Mouse (Mus musculus) lung, postnatal 0 days (tissue): ENCODE measurements around the gene Smim12.

ENCODE experiments used
- CTCF ChIP-seq: IDR thresholded peaks from 2 replicates; pipeline ENCODE4 v1.5.1; 2016; ENCODE audit warnings: antibody characterized with exemption, mild to moderate bottlenecking
- EP300 ChIP-seq: IDR thresholded peaks from 2 replicates; pipeline ENCODE4 v1.6.1; 2016; ENCODE audit warnings: antibody characterized with exemption, mild to moderate bottlenecking, control low read depth

DNA sequence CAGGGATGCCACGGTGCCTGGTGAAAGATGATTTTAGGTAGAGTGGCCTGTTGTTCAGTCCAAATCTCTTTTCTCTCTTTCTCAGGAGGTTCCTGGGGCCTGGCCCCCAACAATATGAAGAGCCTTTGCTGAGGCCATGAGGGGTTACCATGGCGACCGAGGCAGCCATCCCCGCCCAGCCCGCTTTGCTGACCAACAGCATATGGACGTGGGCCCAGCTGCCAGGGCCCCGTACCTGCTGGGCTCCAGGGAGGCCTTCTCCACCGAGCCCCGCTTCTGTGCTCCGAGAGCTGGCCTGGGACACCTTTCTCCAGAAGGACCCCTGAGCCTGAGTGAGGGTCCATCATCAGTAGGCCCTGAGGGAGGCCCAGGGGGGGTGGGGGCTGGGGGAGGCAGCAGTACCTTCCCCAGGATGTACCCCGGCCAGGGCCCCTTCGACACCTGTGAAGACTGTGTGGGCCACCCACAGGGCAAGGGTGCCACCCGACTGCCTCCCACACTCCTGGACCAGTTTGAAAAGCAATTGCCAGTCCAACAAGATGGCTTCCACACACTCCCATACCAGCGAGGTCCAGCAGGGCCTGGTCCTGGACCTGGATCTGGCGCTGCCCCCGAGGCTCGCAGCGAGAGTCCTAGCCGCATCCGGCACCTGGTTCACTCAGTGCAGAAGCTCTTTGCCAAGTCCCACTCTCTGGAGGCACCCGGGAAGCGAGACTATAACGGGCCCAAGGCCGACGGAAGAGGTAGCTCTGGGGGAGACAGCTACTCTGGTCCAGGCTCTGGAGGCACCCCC lies 48.9 kb upstream of the Smim12 start:
- TF ChIP-seq CTCF = no peak
- TF ChIP-seq EP300 = no peak
